Mouse (Mus musculus): Measurements from ENCODE around the gene Fermt2.

GRCm38 (mm10) chr14:45462374-45462773 is 67.5 kb downstream of the Fermt2 start:
- TF ChIP-seq CTCF (IDR thresholded peaks at IDR 0.05; ENCODE audit: borderline replicate concordance, control insufficient read depth, extremely low read depth, insufficient read depth, low read length, poor library complexity), result no peak
- TF ChIP-seq POLR2A (IDR thresholded peaks at IDR 0.05; ENCODE audit: control insufficient read depth, extremely low read depth, insufficient read depth, low read length, poor library complexity), result no peak

Data from thymus, adult 2 months (tissue).